Mouse (Mus musculus) cerebellum, adult 9-11 months (tissue): Measurements from ENCODE around the gene Plekha4.

Source experiments
- DNase-seq: peaks from one replicate; pipeline ENCODE4 v3.0.0; 2022

Plekha4 gene

GRCm38 (mm10) chr7:45571966-45572365 lies 45.8 kb downstream of the Plekha4 start:
- DNase-seq = no peak

- no peak for DNase-seq
Measured at GRCm38 (mm10) chr7:45573954-45574353, 47.8 kb downstream of the Plekha4 start.

GRCm38 (mm10) chr7:45574472-45575379 lies 48.6 kb downstream of the Plekha4 start:
- DNase-seq = no peak

GRCm38 (mm10) chr7:45585923-45586322 lies 59.8 kb downstream of the Plekha4 start:
- no peak for DNase-seq

- DNase-seq = peak; percentile 57
Measured at GRCm38 (mm10) chr7:45587631-45588592, 61.8 kb downstream of the Plekha4 start.

GRCm38 (mm10) chr7:45589173-45589572 lies 63.0 kb downstream of the Plekha4 start:
- peak; percentile 99 for DNase-seq

GRCm38 (mm10) chr7:45589898-45590297 lies 63.8 kb downstream of the Plekha4 start:
- DNase-seq = no peak

GRCm38 (mm10) chr7:45590874-45591273 lies 64.7 kb downstream of the Plekha4 start:
- DNase-seq = no peak

GRCm38 (mm10) chr7:45591880-45592279 lies 65.8 kb downstream of the Plekha4 start:
- no peak for DNase-seq

- peak; percentile 67 for DNase-seq
Measured at GRCm38 (mm10) chr7:45593118-45593815, 67.1 kb downstream of the Plekha4 start.

GRCm38 (mm10) chr7:45595176-45595575 lies 69.0 kb downstream of the Plekha4 start:
- no peak for DNase-seq

- DNase-seq = no peak
Measured at GRCm38 (mm10) chr7:45596107-45596506, 70.0 kb downstream of the Plekha4 start.

- DNase-seq = no peak
Measured at GRCm38 (mm10) chr7:45597013-45597412, 70.9 kb downstream of the Plekha4 start.

- no peak for DNase-seq
Measured at GRCm38 (mm10) chr7:45597527-45597926, 71.4 kb downstream of the Plekha4 start.

GRCm38 (mm10) chr7:45598960-45599879 lies 73.1 kb downstream of the Plekha4 start:
- DNase-seq = no peak
